Mouse (Mus musculus) adrenal gland, postnatal 10 days (tissue): ENCODE measurements around the gene Pfn2. TPM values are rescaled to one million over a fixed set of nuclear protein-coding genes. Genes with fewer than 3 reads are reported as not detected.
"Not testable (repeated sequence)": the region's sequence is repeated elsewhere in the genome, so short reads cannot be mapped to it uniquely, and the experiment has no call there.

ENCODE experiments used
- DNase-seq: peaks from one replicate; pipeline ENCODE4 v3.0.0; 2021; ENCODE audit warnings: mixed read lengths
- long read RNA-seq, 2 experiments: library from polyadenylated mRNA; stranded (forward); transcript quantifications; one replicate each; pipeline ENCODE4 v2.0.0; 2021
- total RNA-seq, 2 experiments: library from RNA; stranded (reverse); gene quantifications; 2 replicates each; pipeline ENCODE4 v1.2.3; 2021

Gene Pfn2
- 10 to 100 TPM; 37.0 to 57.4 TPM for total RNA-seq
- long read RNA-seq, experiment 1, transcript Pfn2-201 (3 exons, 2,342 nt), result major isoform, 101 of 113 reads
- long read RNA-seq, experiment 1, partial matches to known transcripts, result 0 of 113 reads
- long read RNA-seq, experiment 1, other reads (novel, unspliced or antisense), result 10 of 113 reads
- long read RNA-seq, experiment 2, transcript Pfn2-201 (3 exons, 2,342 nt), result major isoform, 39 of 43 reads
- long read RNA-seq, experiment 2, partial matches to known transcripts, result 0 of 43 reads
- long read RNA-seq, experiment 2, other reads (novel, unspliced or antisense), result 4 of 43 reads

GRCm38 (mm10) chr3:57847760-57848185 is at the start of gene Pfn2:
Gene Pfn2, minus strand, starts transcription at chr3:57848079.
- peak; percentile 80 for DNase-seq

DNA sequence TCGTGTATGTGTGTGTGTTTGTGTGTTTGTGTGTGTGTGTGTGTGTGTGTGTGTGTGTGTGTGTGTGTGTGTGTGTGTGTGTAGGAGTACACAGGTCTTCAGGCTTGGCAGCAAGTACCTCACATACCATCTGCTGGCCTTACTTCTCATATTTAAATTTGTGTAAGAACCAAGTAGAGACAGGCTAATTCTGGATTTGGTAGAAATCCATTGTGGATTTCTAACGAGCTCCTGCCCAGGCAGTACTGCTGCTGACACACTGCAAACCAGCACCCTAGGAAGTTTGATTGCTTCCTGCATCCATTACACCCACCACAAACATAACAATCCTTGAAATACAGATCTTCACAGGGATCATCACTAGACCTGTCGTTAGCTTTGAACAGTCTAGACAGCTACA is 35.1 kb upstream of the Pfn2 start:
- no peak for DNase-seq

GRCm38 (mm10) chr3:57846912-57847759 is 743 bp downstream of the Pfn2 start:
- peak; percentile 71 for DNase-seq

DNA sequence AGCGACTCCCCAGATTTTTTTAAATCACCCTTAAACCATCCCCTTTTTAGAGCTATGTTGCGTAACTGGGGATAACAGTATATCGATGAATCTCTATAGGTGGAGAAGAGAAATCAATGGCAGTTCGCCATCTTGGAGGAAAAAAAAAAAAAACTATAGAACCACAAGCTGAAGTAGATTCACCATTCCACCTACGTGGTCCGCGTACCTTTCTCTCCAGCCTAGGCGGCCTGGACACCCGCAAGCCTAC is 1.3 kb downstream of the Pfn2 start:
- DNase-seq, result no peak

- DNase-seq, result peak; percentile 14
These were observed 1.9 kb downstream of the Pfn2 start for GRCm38 (mm10) chr3:57845786-57846661.

DNA sequence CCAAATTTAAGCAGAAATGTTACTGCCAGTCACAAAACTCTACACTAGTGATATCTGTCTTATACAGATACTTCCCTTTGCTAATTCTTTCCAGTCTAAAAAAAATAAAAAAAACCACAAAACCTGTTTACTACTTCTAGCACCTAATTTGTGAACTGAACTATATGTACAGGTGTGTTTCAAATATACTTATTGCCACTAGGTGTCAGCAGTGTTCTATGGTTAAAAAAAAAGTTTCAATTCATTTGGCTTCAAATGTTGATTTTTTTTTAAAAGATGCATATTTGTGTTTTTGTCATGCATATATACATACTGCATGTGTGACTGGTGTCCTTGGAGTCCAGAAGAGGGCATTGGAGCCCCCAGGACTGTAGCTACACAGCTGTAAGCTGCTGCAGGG is 4.1 kb downstream of the Pfn2 start:
- no peak for DNase-seq

GRCm38 (mm10) chr3:57836911-57837310 is 11.0 kb downstream of the Pfn2 start:
- no peak for DNase-seq

GRCm38 (mm10) chr3:57833585-57833984 is 14.3 kb downstream of the Pfn2 start:
- DNase-seq, result no peak

- no peak for DNase-seq
These were observed 22.0 kb downstream of the Pfn2 start for GRCm38 (mm10) chr3:57825866-57826265.

DNA sequence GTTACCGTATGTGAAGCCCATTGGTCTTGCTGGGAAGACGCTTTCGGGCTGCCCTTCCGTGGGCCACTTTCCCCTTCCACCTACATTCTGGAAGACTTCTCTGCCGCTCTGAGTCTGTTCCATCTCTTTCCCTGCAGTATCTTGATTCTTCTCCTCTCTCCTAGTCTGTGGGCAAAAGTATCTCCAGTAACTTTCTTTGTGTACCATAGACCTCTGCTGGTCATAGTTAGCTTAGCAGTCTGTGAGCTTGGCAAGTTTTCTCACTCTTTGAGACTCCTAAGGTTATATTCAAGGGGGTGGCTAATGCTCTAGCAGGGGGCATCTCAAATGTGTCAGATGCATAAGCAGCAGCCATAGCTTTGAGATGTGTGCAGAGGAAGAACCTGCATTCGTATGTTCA is 32.4 kb downstream of the Pfn2 start:
- DNase-seq, result peak; percentile 7

GRCm38 (mm10) chr3:57795071-57795470 is 52.8 kb downstream of the Pfn2 start:
- DNase-seq, result not testable (repeated sequence)

Other genes starting within 250 kb of the Pfn2 start
- gene Commd2, start 196.4 kb downstream of the Pfn2 start, total RNA-seq, result 10 to 100 TPM; 25.1 to 28.4 TPM
- gene Ankub1, start 155.3 kb downstream of the Pfn2 start, total RNA-seq, result not detected
- gene Rnf13, start 112.0 kb downstream of the Pfn2 start, total RNA-seq, result 10 to 100 TPM; 57.8 to 62.4 TPM